Mouse (Mus musculus) megakaryocyte, embryonic 14.5 days (primary cell): ENCODE measurements around the gene Ifi35.

ENCODE experiments used
- FLI1 ChIP-seq: IDR thresholded peaks from 2 replicates; pipeline ENCODE4 v1.6.1; 2012; ENCODE audit warnings: low read length, inconsistent platforms, mixed read lengths
- GATA1 ChIP-seq: IDR thresholded peaks from 3 replicates; pipeline ENCODE4 v1.6.1; 2012; ENCODE audit warnings: mixed read lengths, low read length, inconsistent platforms, borderline replicate concordance

GRCm38 (mm10) chr11:101507090-101507489, 58.9 kb downstream of the Ifi35 start:
- TF ChIP-seq GATA1: no peak
- no peak for TF ChIP-seq FLI1
